ENCODE assay signal across 11 mouse cellular contexts in genomic region chr13:98013715-98014114, GRCm38 (mm10).
DNase-seq lines count a peak whose midpoint lies in the region; ATAC-seq and TF ChIP-seq lines count a peak whose summit lies in the region.
"Had no signal": no experiment of that assay in that cellular context is flagged by ENCODE, and none has a peak within 500 bp of the region (broad histone marks: within the 10 kb centered on the region; RNA-seq: fewer than 3 reads in every experiment).

No protein-coding gene starts in this region.

- no peak overlapping the region for H3K4me3 ChIP-seq in kidney, embryonic 14.5 days (ENCODE audit: low read length)
- H3K4me3 ChIP-seq in lung, embryonic 14.5 days (ENCODE audit: low read depth, low read length), result no peak overlapping the region
- H3K4me3 ChIP-seq in hindbrain, embryonic 13.5 days, result no peak overlapping the region
- H3K4me3 ChIP-seq: forebrain, embryonic 13.5 days; liver, embryonic 15.5 days had no signal

- no peak for TF ChIP-seq CTCF in lung, embryonic 14.5 days (IDR thresholded peaks at IDR 0.05; ENCODE audit: low read depth)

- H3K9me3 ChIP-seq in kidney, embryonic 14.5 days (ENCODE audit: control insufficient read depth, low read length), result no peaks in the 10 kb centered on the region
- no peaks in the 10 kb centered on the region for H3K9me3 ChIP-seq in lung, embryonic 14.5 days (ENCODE audit: low read depth, low read length)
- H3K9me3 ChIP-seq in hindbrain, embryonic 13.5 days, result no peaks in the 10 kb centered on the region
- H3K9me3 ChIP-seq: forebrain, embryonic 13.5 days; liver, embryonic 15.5 days had no signal

- 81% methylated on average over 4 of the region's 4 CpGs for WGBS in kidney, embryonic 14.5 days
- WGBS in lung, embryonic 14.5 days, result 78% methylated on average over 4 of the region's 4 CpGs
- 96% methylated on average over 4 of the region's 4 CpGs for WGBS in hindbrain, embryonic 13.5 days

- H3K4me2 ChIP-seq in kidney, embryonic 14.5 days (replicated peaks; ENCODE audit: low read depth, low read length), result peak overlapping the region; percentile 37
- no peak overlapping the region for H3K4me2 ChIP-seq in lung, embryonic 14.5 days
- H3K4me2 ChIP-seq in hindbrain, embryonic 13.5 days, result no peak overlapping the region
- H3K4me2 ChIP-seq: forebrain, embryonic 13.5 days; liver, embryonic 15.5 days had no signal

- H3K9ac ChIP-seq in kidney, embryonic 14.5 days (ENCODE audit: low read depth, low read length), result no peak overlapping the region
- no peak overlapping the region for H3K9ac ChIP-seq in lung, embryonic 14.5 days
- H3K9ac ChIP-seq in hindbrain, embryonic 13.5 days, result no peak overlapping the region
- H3K9ac ChIP-seq: forebrain, embryonic 13.5 days; liver, embryonic 15.5 days had no signal

- no peaks in the 10 kb centered on the region for H3K27me3 ChIP-seq in kidney, embryonic 14.5 days (ENCODE audit: control insufficient read depth, insufficient read depth, low read length)
- 0 out of 2 replicates have a peak, but pooled peaks cover 3% of the 10 kb centered on the region for H3K27me3 ChIP-seq in lung, embryonic 14.5 days (ENCODE audit: insufficient read depth, low read length)
- H3K27me3 ChIP-seq in hindbrain, embryonic 13.5 days, result peaks cover 12% of the 10 kb centered on the region
- H3K27me3 ChIP-seq: forebrain, embryonic 13.5 days had no signal

- peak overlapping the region; percentile 71 for H3K27ac ChIP-seq in kidney, embryonic 14.5 days (ENCODE audit: low read depth, low read length)
- no peak overlapping the region for H3K27ac ChIP-seq in lung, embryonic 14.5 days (ENCODE audit: low read depth)
- H3K27ac ChIP-seq in hindbrain, embryonic 13.5 days, result no peak overlapping the region
- H3K27ac ChIP-seq: forebrain, embryonic 13.5 days; liver, embryonic 15.5 days had no signal

- H3K36me3 ChIP-seq in kidney, embryonic 14.5 days (ENCODE audit: control insufficient read depth, insufficient read depth, low read length), result no peaks in the 10 kb centered on the region
- H3K36me3 ChIP-seq in lung, embryonic 14.5 days (ENCODE audit: insufficient read depth), result no peaks in the 10 kb centered on the region
- no peaks in the 10 kb centered on the region for H3K36me3 ChIP-seq in hindbrain, embryonic 13.5 days
- H3K36me3 ChIP-seq: liver, embryonic 15.5 days had no signal

- peaks cover 17% of the 10 kb centered on the region for H3K4me1 ChIP-seq in kidney, embryonic 14.5 days (ENCODE audit: control insufficient read depth, insufficient read depth, low read length)
- no peaks in the 10 kb centered on the region; the same call in 1 of the 2 replicates for H3K4me1 ChIP-seq in lung, embryonic 14.5 days (ENCODE audit: insufficient read depth)
- H3K4me1 ChIP-seq in hindbrain, embryonic 13.5 days (replicated peaks), result peaks cover 24% of the 10 kb centered on the region
- H3K4me1 ChIP-seq: liver, embryonic 15.5 days had no signal

- peak; percentile 9; the same call in 1 of the 2 replicates for ATAC-seq in kidney, embryonic 14.5 days (ENCODE audit: low FRiP score, low TSS enrichment)
- ATAC-seq in lung, embryonic 14.5 days (ENCODE audit: insufficient read depth), result no peak
- no peak for ATAC-seq in hindbrain, embryonic 13.5 days (ENCODE audit: low FRiP score)
- ATAC-seq: forebrain, embryonic 13.5 days had no signal

- peak; percentile 47 for DNase-seq in urinary bladder, postnatal 25 days (ENCODE audit: low spot score)
- DNase-seq in urinary bladder, postnatal 10 days (ENCODE audit: low spot score), result no peak
- peak; percentile 73 for DNase-seq in lung, embryonic 14.5 days
- no peak for DNase-seq in frontal cortex, postnatal 36 days (ENCODE audit: low spot score in 2 of 2)
- DNase-seq in embryo, embryonic 10.5 days (ENCODE audit: low spot score), result no peak
- no peak for DNase-seq in left cerebral cortex, adult 18-20 months (ENCODE audit: low spot score in 2 of 2)
- DNase-seq: thymus, postnatal 25 days had no signal

Comparison
In these comparisons a context has a peak if more than half of its experiments do, and no peak if none do; other contexts are left out.
1. DNase-seq: peak in urinary bladder, postnatal 25 days (single experiment) and lung, embryonic 14.5 days (single experiment); none in urinary bladder, postnatal 10 days (single experiment), frontal cortex, postnatal 36 days (0 of 2), embryo, embryonic 10.5 days (single experiment) and left cerebral cortex, adult 18-20 months (0 of 2).